ENCODE assay signal across 9 mouse cellular contexts in genomic region chr2:27599061-27599768, GRCm38 (mm10).
DNase-seq lines count a peak whose midpoint lies in the region; TF ChIP-seq lines count a peak whose summit lies in the region.
"Had no signal": no experiment of that assay in that cellular context is flagged by ENCODE, and none has a peak within 500 bp of the region (broad histone marks: within the 10 kb centered on the region; RNA-seq: fewer than 3 reads in every experiment).

No protein-coding gene starts in this region.

- intact Hi-C loops in heart, adult 2 months (cut with DNase I) = loop anchor here (5.0 kb wide), 1 partner anchor 78 kb away; the partner anchor contains the start of gene Rxra

- TF ChIP-seq POLR2A in heart, adult 2 months (IDR thresholded peaks at IDR 0.05; ENCODE audit: insufficient read depth, low read depth, low read length) = no peak

- H3K4me1 ChIP-seq in heart, adult 2 months (ENCODE audit: control insufficient read depth, insufficient read depth, low read length) = peaks cover 18% of the 10 kb centered on the region
- H3K4me1 ChIP-seq in heart, embryonic 10.5 days = 0 out of 2 replicates have a peak, but pooled peaks cover 14% of the 10 kb centered on the region

- peaks cover 8% of the 10 kb centered on the region; the same call in 1 of the 2 replicates for H3K9me3 ChIP-seq in heart, embryonic 10.5 days
- H3K9me3 ChIP-seq: G1E had no signal

- H3K27ac ChIP-seq in heart, adult 2 months = no peak overlapping the region; the same call in 1 of the 2 replicates
- H3K27ac ChIP-seq in heart, embryonic 10.5 days = no peak overlapping the region

- H3K9ac ChIP-seq in heart, adult 2 months (ENCODE audit: low read depth, low read length) = no peak overlapping the region

- H3K79me2 ChIP-seq in heart, adult 2 months (replicated peaks; ENCODE audit: control insufficient read depth, insufficient read depth, low read length) = no peaks in the 10 kb centered on the region

- no peaks in the 10 kb centered on the region for H3K36me3 ChIP-seq in heart, adult 2 months (ENCODE audit: control insufficient read depth, insufficient read depth, low read length)
- no peaks in the 10 kb centered on the region for H3K36me3 ChIP-seq in heart, embryonic 10.5 days
- H3K36me3 ChIP-seq: G1E had no signal

- TF ChIP-seq CTCF in heart, adult 2 months (IDR thresholded peaks at IDR 0.05) = no peak

- no peak overlapping the region for H3K4me3 ChIP-seq in heart, adult 2 months
- no peak overlapping the region for H3K4me3 ChIP-seq in heart, embryonic 10.5 days

- TF ChIP-seq EP300 in heart, adult 2 months (IDR thresholded peaks at IDR 0.05; ENCODE audit: insufficient read depth, low read depth, low read length) = peak; percentile 67; the same call in 1 of the 2 replicates

- no peaks in the 10 kb centered on the region for H3K27me3 ChIP-seq in heart, adult 2 months (ENCODE audit: control insufficient read depth, insufficient read depth, low read length)
- H3K27me3 ChIP-seq in heart, embryonic 10.5 days (ENCODE audit: insufficient read depth, poor library complexity, severe bottlenecking) = peaks cover 96% of the 10 kb centered on the region

- peak; percentile 62 to 76 for DNase-seq in heart, adult 2 months
- no peak for DNase-seq in heart, embryonic 10.5 days (ENCODE audit: low spot score)
- DNase-seq in adrenal gland, postnatal 25 days = peak; percentile 53
- DNase-seq in frontal cortex, adult 2 months (ENCODE audit: extremely low spot score in 1 of 2, low spot score in 1 of 2) = peak; percentile 14 to 50
- peak; percentile 47 to 73 for DNase-seq in layer of hippocampus, adult 8-10 months (ENCODE audit: low spot score in 2 of 2)
- peak; percentile 64 to 85 for DNase-seq in lung, postnatal 4 days
- DNase-seq in thymus, postnatal 4 days = no peak
- DNase-seq in thymus, postnatal 36 days = no peak

- 65% methylated on average over 8 of the region's 8 CpGs for WGBS in heart, adult 2 months
- 88% methylated on average over 8 of the region's 8 CpGs for WGBS in heart, embryonic 10.5 days

Comparison
In these comparisons a context has a peak if more than half of its experiments do, and no peak if none do; other contexts are left out.
1. DNase-seq: peak in heart, adult 2 months (2 of 2), adrenal gland, postnatal 25 days (single experiment), frontal cortex, adult 2 months (2 of 2), layer of hippocampus, adult 8-10 months (2 of 2) and lung, postnatal 4 days (2 of 2); none in heart, embryonic 10.5 days (single experiment), thymus, postnatal 4 days (single experiment) and thymus, postnatal 36 days (0 of 2).